Mouse (Mus musculus) E14TG2a.4 (cell line): ENCODE measurements around the gene Yif1a.

Experiments used
- H3K27me3 ChIP-seq: 2 replicates; pipeline ENCODE4 v1.6.1; 2014; ENCODE audit warnings: low read length, control low read depth; ENCODE audit not compliant: insufficient read depth
- H3K36me3 ChIP-seq: 2 replicates; pipeline ENCODE4 v1.6.1; 2014; ENCODE audit warnings: low read length, control low read depth; ENCODE audit not compliant: insufficient read depth
- H3K4me1 ChIP-seq: replicated peaks from 2 replicates; pipeline ENCODE4 v1.6.1; 2014; ENCODE audit warnings: low read depth, low read length, control low read depth
- H3K4me3 ChIP-seq: replicated peaks from 2 replicates; pipeline ENCODE4 v1.5.1; 2014; ENCODE audit warnings: mild to moderate bottlenecking, low read length
- H3K9me3 ChIP-seq: 2 replicates; pipeline ENCODE4 v1.6.1; 2014; ENCODE audit warnings: low read length, control low read depth
- CTCF ChIP-seq: conservative IDR thresholded peaks from 2 replicates; pipeline ENCODE4 v1.5.1; 2014; ENCODE audit warnings: low read length
- NANOG ChIP-seq: IDR thresholded peaks from 2 replicates; pipeline ENCODE4 v1.6.1; 2014; ENCODE audit warnings: borderline replicate concordance, low read length, mixed read lengths
- POU5F1 ChIP-seq: IDR thresholded peaks from 2 replicates; pipeline ENCODE4 v1.6.1; 2014; ENCODE audit warnings: low read length, borderline replicate concordance

Yif1a gene

DNA sequence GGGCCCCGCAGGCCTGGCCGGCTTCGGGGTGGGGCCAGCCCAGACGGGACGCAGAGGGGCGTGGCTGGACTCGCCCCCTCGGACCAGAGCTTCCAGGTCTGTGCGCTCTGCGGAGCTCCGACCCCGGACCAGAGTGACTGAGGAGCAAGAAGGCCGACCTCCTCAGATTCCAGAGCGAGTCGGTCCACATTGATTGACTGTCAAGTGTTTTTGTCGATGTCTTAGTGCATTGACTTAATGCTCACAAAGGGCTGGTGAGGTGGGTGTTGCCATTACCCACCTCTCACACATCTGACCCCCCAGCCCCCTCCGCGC is 30.0 kb downstream of the Yif1a start, which contains the start of gene Klc2:
Gene Klc2, minus strand, starts transcription at position 177 of the 315 bp plus-strand sequence.
- H3K36me3 ChIP-seq, result peaks cover 6% of the 10 kb centered on the region; the same call in 1 of the 2 replicates
- H3K27me3 ChIP-seq, result peaks cover 21% of the 10 kb centered on the region
- peak within 1 kb of the TSS; percentile 96 for H3K4me3 ChIP-seq
- H3K9me3 ChIP-seq, result no peaks in the 10 kb centered on the region
- TF ChIP-seq CTCF (no peak), POU5F1 (no peak), NANOG (no peak)
- peaks cover 29% of the 10 kb centered on the region for H3K4me1 ChIP-seq

DNA sequence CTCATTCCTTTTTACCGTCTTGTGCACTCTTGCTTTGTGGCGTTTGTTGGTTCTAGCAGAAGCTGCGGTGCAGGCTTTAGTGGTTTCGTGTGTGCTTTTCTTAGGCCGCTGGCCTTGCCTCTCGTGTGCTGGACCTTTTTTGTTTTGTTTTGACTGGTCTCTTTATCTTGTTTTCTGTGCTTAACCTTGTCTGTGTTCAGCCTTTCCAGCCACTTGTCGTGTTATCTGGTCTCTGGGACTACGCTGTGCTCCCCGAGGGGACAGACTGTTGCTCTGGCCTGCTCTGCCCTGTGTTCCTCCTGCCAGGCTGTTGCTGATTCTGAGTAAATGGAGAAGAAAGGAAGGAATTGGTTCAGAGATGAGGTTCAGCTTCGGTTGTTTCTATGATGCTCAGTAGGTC is 34.2 kb downstream of the Yif1a start:
- H3K36me3 ChIP-seq, result no peaks in the 10 kb centered on the region
- no peaks in the 10 kb centered on the region for H3K9me3 ChIP-seq
- H3K27me3 ChIP-seq, result peaks cover 28% of the 10 kb centered on the region
- H3K4me1 ChIP-seq, result peaks cover 15% of the 10 kb centered on the region
- no peak overlapping the region for H3K4me3 ChIP-seq
- TF ChIP-seq POU5F1 (no peak), CTCF (no peak), NANOG (no peak)

DNA sequence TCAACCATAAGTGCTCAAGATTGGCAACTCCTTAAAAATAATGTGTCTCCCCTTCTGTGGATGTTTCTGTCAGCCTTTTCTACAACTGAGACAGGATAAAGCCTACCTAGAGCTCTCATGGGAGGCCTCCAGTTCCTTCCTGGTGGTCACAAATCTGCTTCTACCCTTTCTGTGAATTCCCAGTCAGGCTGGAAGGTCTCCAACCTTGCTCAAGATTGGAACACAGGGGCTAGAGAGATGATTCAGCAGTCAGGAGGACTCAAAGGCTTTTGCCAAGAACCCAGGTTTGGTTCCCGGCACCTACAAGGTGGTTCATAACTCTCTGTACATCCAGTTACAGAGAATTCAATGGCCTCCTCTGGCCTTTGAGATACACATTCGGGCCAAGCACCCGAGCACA is 34.9 kb downstream of the Yif1a start:
- TF ChIP-seq POU5F1 (no peak), CTCF (no peak), NANOG (no peak)
- H3K9me3 ChIP-seq, result no peaks in the 10 kb centered on the region
- no peak overlapping the region for H3K4me3 ChIP-seq
- H3K4me1 ChIP-seq, result peaks cover 15% of the 10 kb centered on the region
- H3K27me3 ChIP-seq, result peaks cover 30% of the 10 kb centered on the region
- H3K36me3 ChIP-seq, result no peaks in the 10 kb centered on the region

DNA sequence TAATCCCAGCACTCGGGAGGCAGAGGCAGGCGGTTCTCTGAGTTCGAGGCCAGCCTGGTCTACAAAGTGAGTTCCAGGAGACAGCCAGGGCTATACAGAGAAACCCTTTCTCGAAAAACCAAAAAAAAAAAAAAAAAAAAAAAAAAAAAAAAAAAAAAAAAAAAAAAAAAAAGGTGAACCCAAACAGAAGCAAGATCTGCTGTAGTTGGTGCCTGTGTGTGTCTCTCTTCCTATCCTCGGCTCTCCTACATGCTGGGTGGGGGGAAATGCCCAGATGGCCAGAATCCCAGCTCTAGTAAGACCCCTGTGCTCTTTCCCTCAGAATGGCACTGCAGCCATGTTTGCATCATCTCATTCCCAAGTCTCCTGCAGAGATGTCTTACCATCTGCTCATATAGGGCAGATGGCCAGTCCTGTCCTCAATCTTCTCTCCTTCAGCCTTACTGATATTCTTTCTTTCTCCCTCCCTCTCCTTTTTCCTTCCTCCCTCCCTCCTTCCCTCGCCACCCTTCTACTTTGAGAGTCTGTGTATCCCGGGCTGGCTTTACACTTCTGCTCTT is 35.8 kb downstream of the Yif1a start:
- H3K4me3 ChIP-seq, result no peak overlapping the region
- no peaks in the 10 kb centered on the region for H3K9me3 ChIP-seq
- peaks cover 6% of the 10 kb centered on the region for H3K4me1 ChIP-seq
- no peaks in the 10 kb centered on the region for H3K36me3 ChIP-seq
- peaks cover 24% of the 10 kb centered on the region for H3K27me3 ChIP-seq
- TF ChIP-seq POU5F1 (no peak), NANOG (no peak), CTCF (no peak)

DNA sequence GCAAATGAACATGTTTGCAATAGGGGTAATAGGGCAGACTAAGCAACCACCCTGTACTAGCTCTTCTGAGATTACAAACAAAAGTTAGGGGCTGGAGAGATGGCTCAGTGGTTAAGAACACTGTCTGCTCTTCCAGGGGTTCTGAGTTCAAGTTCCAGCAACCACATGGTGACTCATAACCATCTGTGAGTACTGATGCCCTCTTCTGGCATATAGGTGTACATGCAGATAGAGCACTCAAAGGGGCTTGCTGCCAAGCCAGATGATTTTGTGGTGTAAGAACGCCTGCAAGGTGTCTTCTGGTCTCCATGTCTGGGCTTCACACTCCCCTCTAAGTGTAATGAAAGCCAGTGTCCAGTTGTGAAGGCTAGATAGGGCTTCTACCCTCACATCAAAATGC is 41.4 kb downstream of the Yif1a start:
- no peak for TF ChIP-seq NANOG
- peak; percentile 41 for TF ChIP-seq CTCF
- Histone ChIP-seq H3K27me3 (peaks cover 10% of the 10 kb centered on the region; the same call in 1 of the 2 replicates), H3K9me3 (no peaks in the 10 kb centered on the region), H3K4me3 (no peak overlapping the region), H3K36me3 (peaks cover 14% of the 10 kb centered on the region), H3K4me1 (no peaks in the 10 kb centered on the region)

DNA sequence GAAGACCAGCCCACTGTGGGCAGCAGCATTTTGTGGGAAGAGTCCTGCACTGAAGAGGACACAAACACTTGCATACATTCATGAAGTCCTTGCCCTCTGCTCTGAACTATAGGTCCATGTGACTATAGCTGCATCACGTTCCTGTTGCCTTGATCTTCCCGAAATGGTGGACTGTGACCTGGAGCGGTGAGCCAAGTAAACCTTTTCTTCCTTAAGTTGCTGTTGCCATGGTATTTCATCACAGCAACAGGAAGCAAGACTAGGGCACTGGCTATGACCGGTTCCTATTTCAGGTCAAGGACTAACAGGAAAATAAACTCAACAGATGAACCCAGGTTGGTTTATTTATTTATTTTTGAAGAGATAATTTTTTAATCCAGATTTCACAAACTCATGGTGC is 42.9 kb downstream of the Yif1a start:
- Histone ChIP-seq H3K27me3 (peaks cover 7% of the 10 kb centered on the region; the same call in 1 of the 2 replicates), H3K36me3 (peaks cover 23% of the 10 kb centered on the region), H3K4me1 (no peaks in the 10 kb centered on the region), H3K9me3 (no peaks in the 10 kb centered on the region), H3K4me3 (no peak overlapping the region)
- TF ChIP-seq POU5F1, result no peak
- TF ChIP-seq CTCF, result no peak
- no peak for TF ChIP-seq NANOG

DNA sequence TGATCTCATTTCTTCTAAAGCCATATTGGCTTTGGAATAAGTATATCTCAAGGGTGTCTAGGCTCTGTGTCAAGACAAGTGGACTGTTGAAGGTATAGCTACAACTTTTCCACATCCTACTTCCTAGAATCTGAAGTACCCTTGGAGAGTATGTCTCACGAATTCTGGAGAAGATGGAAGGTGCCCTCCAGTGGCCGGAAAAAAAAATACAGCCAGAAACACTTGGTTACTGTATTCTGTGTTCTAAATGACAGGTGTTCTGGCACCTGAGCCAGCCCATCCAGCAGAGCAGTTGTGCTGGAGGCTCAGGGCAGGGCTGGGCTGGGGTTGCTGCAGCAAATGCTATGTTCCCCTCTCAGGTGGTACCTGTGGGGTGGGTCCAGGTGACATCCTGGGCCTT is 51.3 kb downstream of the Yif1a start:
- TF ChIP-seq CTCF (peak; percentile 78), NANOG (no peak)
- H3K4me3 ChIP-seq, result no peak overlapping the region
- peaks cover 39% of the 10 kb centered on the region for H3K36me3 ChIP-seq
- peaks cover 5% of the 10 kb centered on the region; the same call in 1 of the 2 replicates for H3K4me1 ChIP-seq
- no peaks in the 10 kb centered on the region for H3K9me3 ChIP-seq
- no peaks in the 10 kb centered on the region for H3K27me3 ChIP-seq
